Mouse (Mus musculus) intestine, embryonic 15.5 days (tissue): Measurements from ENCODE around the gene Cpa5. TPM values are rescaled to one million over a fixed set of nuclear protein-coding genes. Genes with fewer than 3 reads are reported as not detected.

Experiments used
- ATAC-seq: fragments of 200-750 bp; cut with Nextera tagmentation; 2 replicates; pipeline ENCODE4 v1.8.0; 2017; ENCODE audit warnings: moderate TSS enrichment, moderate library complexity
- H3K27ac ChIP-seq: fragments of 300-500 bp; sonication (generic); 2 replicates; pipeline ENCODE4 v1.5.1; 2015; ENCODE audit warnings: mild to moderate bottlenecking, inconsistent platforms
- H3K27me3 ChIP-seq: fragments of 300-500 bp; sonication (generic); replicated peaks from 2 replicates; pipeline ENCODE4 v1.6.1; 2015; ENCODE audit warnings: inconsistent platforms
- H3K36me3 ChIP-seq: fragments of 300-500 bp; sonication (generic); 2 replicates; pipeline ENCODE4 v1.6.1; 2015; ENCODE audit warnings: inconsistent platforms
- H3K4me1 ChIP-seq: fragments of 300-500 bp; sonication (generic); replicated peaks from 2 replicates; pipeline ENCODE4 v1.6.1; 2015; ENCODE audit warnings: inconsistent platforms
- H3K4me2 ChIP-seq: fragments of 300-500 bp; sonication (generic); replicated peaks from 2 replicates; pipeline ENCODE4 v1.6.1; 2015; ENCODE audit warnings: mild to moderate bottlenecking, inconsistent platforms
- H3K4me3 ChIP-seq: fragments of 300-500 bp; sonication (generic); replicated peaks from 2 replicates; pipeline ENCODE4 v1.5.1; 2015; ENCODE audit warnings: inconsistent platforms
- H3K9ac ChIP-seq: fragments of 300-500 bp; sonication (generic); 2 replicates; pipeline ENCODE4 v1.6.1; 2015; ENCODE audit warnings: inconsistent platforms
- H3K9me3 ChIP-seq: fragments of 300-500 bp; sonication (generic); 2 replicates; pipeline ENCODE4 v1.6.1; 2016; ENCODE audit warnings: inconsistent platforms
- WGBS: fragments of 180-500 bp; shearing (Covaris S2); methylation state at CpG from one replicate; pipeline ENCODE4 v1.1.7; 2015; 5-methylcytosine and 5-hydroxymethylcytosine counted together
- polyA plus RNA-seq: library from polyadenylated mRNA; unstranded; fragments of >200 nt; fragmentation: Nextera tagmentation; extraction: Ambion mirVana; gene quantifications from 2 replicates; pipeline ENCODE4 v1.2.1, GENCODE M21; 2015

The Cpa5 gene
- polyA plus RNA-seq, 1 experiment from 2014 or later = 0.25 TPM

- peak; percentile 50; the same call in 1 of the 2 replicates for ATAC-seq
- Histone ChIP-seq H3K27me3 (no peaks in the 10 kb centered on the region), H3K27ac (peak overlapping the region; percentile 73), H3K4me3 (no peak overlapping the region), H3K9me3 (no peaks in the 10 kb centered on the region), H3K9ac (peak overlapping the region; percentile 39; the same call in 1 of the 2 replicates), H3K36me3 (no peaks in the 10 kb centered on the region), H3K4me2 (peak overlapping the region; percentile 39), H3K4me1 (peaks cover 16% of the 10 kb centered on the region)
- WGBS = 29% methylated on average over 11 of the region's 11 CpGs
These were observed 64.5 kb downstream of the Cpa5 start for GRCm38 (mm10) chr6:30675281-30675771.

DNA sequence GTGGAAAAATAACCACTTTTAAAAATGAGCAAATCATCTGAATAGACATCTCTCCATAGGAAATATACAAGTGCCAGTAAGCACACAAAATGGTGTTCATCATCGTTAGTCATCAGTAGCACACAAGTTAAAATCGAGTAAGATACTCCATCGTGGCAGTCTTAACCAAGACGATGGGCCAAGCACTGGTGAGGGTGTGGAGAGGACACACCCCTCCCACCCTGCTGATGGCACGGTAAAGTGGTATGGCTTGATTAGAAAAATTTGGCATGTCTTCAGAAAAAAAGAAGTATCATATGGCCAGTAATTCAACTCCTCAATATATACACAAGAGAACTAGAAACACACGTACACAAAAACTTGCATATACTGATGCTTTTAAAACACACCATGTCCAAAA lies 65.7 kb downstream of the Cpa5 start:
- H3K9me3 ChIP-seq = no peaks in the 10 kb centered on the region
- no peaks in the 10 kb centered on the region for H3K36me3 ChIP-seq
- H3K4me1 ChIP-seq = peaks cover 16% of the 10 kb centered on the region
- no peaks in the 10 kb centered on the region for H3K27me3 ChIP-seq
- WGBS = 89% methylated on average over 6 of the region's 6 CpGs
- no peak overlapping the region for H3K4me2 ChIP-seq
- no peak overlapping the region for H3K27ac ChIP-seq
- H3K9ac ChIP-seq = no peak overlapping the region
- ATAC-seq = no peak
- no peak overlapping the region for H3K4me3 ChIP-seq

DNA sequence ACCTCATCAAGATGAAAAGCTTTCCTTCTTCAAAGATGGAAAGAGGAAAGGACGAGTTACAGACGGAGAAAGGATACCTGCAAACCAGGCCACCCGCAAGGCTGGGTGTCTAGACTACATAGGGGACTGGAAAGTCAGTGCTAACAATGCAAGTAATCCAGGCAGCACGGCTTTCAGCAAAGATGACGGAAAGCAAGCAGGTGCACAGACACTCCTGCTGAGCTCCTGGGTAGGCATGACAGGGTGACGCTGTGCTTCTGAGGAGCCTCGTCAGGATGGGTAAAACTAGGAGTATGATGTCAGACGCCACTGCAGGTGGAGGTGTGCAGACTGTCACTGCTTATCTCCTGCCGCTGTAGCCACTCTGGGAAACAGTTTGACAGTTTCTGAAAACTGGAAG lies 66.8 kb downstream of the Cpa5 start:
- Histone ChIP-seq H3K4me3 (no peak overlapping the region), H3K9ac (no peak overlapping the region), H3K4me2 (no peak overlapping the region), H3K4me1 (peaks cover 21% of the 10 kb centered on the region), H3K9me3 (no peaks in the 10 kb centered on the region), H3K36me3 (no peaks in the 10 kb centered on the region), H3K27me3 (no peaks in the 10 kb centered on the region), H3K27ac (no peak overlapping the region)
- 84% methylated on average over 9 of the region's 9 CpGs for WGBS
- ATAC-seq = no peak

GRCm38 (mm10) chr6:30678482-30678881 lies 67.7 kb downstream of the Cpa5 start:
- Histone ChIP-seq H3K9ac (no peak overlapping the region), H3K36me3 (no peaks in the 10 kb centered on the region), H3K4me2 (no peak overlapping the region), H3K4me1 (peaks cover 25% of the 10 kb centered on the region), H3K4me3 (no peak overlapping the region), H3K9me3 (no peaks in the 10 kb centered on the region), H3K27ac (no peak overlapping the region), H3K27me3 (no peaks in the 10 kb centered on the region)
- 83% methylated on average over 6 of the region's 6 CpGs for WGBS
- no peak for ATAC-seq

GRCm38 (mm10) chr6:30679567-30679966 lies 68.8 kb downstream of the Cpa5 start:
- H3K4me3 ChIP-seq = no peak overlapping the region
- H3K9me3 ChIP-seq = no peaks in the 10 kb centered on the region
- 0 out of 2 replicates have a peak overlapping the region, but pooled peaks have one; percentile 4 for H3K27ac ChIP-seq
- H3K27me3 ChIP-seq = no peaks in the 10 kb centered on the region
- H3K36me3 ChIP-seq = no peaks in the 10 kb centered on the region
- whole genome bisulfite sequencing = 27% methylated on average over 5 of the region's 5 CpGs
- H3K9ac ChIP-seq = no peak overlapping the region
- no peak overlapping the region for H3K4me2 ChIP-seq
- peaks cover 21% of the 10 kb centered on the region for H3K4me1 ChIP-seq
- no peak for ATAC-seq

DNA sequence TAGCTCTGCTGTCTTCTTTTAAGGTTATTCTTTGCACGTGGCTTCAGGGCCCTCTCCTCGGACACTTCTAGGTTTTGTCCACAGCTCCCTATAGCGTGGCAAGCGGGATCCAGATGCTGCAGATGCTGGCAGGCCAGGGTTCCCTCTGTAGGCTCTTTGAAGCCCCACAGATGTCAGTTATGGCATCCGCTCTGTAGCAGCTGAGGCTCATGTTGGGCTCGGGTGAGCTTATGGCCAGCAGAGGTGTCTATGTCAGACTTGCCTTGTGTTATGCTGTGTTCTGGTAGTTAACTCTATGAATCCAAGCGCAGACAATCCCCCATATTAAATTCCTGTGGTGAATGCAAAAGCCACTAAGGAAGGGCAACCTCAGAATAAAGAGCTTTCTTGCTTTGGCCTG lies 69.6 kb downstream of the Cpa5 start:
- no peak overlapping the region for H3K9ac ChIP-seq
- H3K4me2 ChIP-seq = no peak overlapping the region
- no peak overlapping the region for H3K27ac ChIP-seq
- H3K36me3 ChIP-seq = no peaks in the 10 kb centered on the region
- no peak for ATAC-seq
- H3K4me3 ChIP-seq = no peak overlapping the region
- no peaks in the 10 kb centered on the region for H3K27me3 ChIP-seq
- WGBS = 69% methylated on average over 7 of the region's 7 CpGs
- no peaks in the 10 kb centered on the region for H3K9me3 ChIP-seq
- peaks cover 13% of the 10 kb centered on the region for H3K4me1 ChIP-seq

Other genes starting within 250 kb of the Cpa5 start
- 42.9 and 44.5 TPM in 2 replicates for gene Zc3hc1, start 220.0 kb upstream of the Cpa5 start, polyA plus RNA-seq
- gene Klhdc10, start 209.1 kb upstream of the Cpa5 start, polyA plus RNA-seq = 14.5 and 15.2 TPM in 2 replicates
- gene Tmem209, start 101.2 kb upstream of the Cpa5 start, polyA plus RNA-seq = 31.5 and 33.6 TPM in 2 replicates
- not detected in 2 replicates for gene Ssmem1, start 101.2 kb upstream of the Cpa5 start, polyA plus RNA-seq
- 327 and 654 TPM in 2 replicates for gene Cpa2, start 69.4 kb upstream of the Cpa5 start, polyA plus RNA-seq
- gene Cpa4, start 42.6 kb upstream of the Cpa5 start, polyA plus RNA-seq = 0.59 and 0.77 TPM in 2 replicates
- 266 and 631 TPM in 2 replicates for gene Cpa1, start 28.2 kb downstream of the Cpa5 start, polyA plus RNA-seq
- 9.4 and 9.9 TPM in 2 replicates for gene Cep41, start 82.7 kb downstream of the Cpa5 start, polyA plus RNA-seq
- gene Mest, start 112.5 kb downstream of the Cpa5 start, polyA plus RNA-seq = 668 and 710 TPM in 2 replicates